Comparison of ENCODE assay signal across 30 mouse cellular contexts in genomic region chr5:23792726-23793125, GRCm38 (mm10). TPM values are rescaled to one million over a fixed set of nuclear protein-coding genes. Genes with fewer than 3 reads are reported as not detected.
A peak's percentile ranks its signal among the peaks of the same experiment; 100 is the strongest.
DNase-seq lines count a peak whose midpoint lies in the region; ATAC-seq lines count a peak whose summit lies in the region.
"Had no signal": no experiment of that assay in that cellular context is flagged by ENCODE, and none has a peak within 500 bp of the region (broad histone marks: within the 10 kb centered on the region; RNA-seq: fewer than 3 reads in every experiment).

No protein-coding gene starts in this region.

- H3K9me3 ChIP-seq in hindbrain, embryonic 13.5 days = no peaks in the 10 kb centered on the region
- no peaks in the 10 kb centered on the region for H3K9me3 ChIP-seq in hindbrain, embryonic 12.5 days (replicated peaks)
- H3K9me3 ChIP-seq: embryonic facial prominence, embryonic 15.5 days; forebrain, embryonic 12.5 days; G1E; heart, embryonic 10.5 days; heart, embryonic 13.5 days; intestine, embryonic 15.5 days had no signal

- H3K9ac ChIP-seq in hindbrain, embryonic 13.5 days = peak overlapping the region; percentile 24; the same call in 1 of the 2 replicates
- no peak overlapping the region for H3K9ac ChIP-seq in hindbrain, embryonic 12.5 days
- H3K9ac ChIP-seq: embryonic facial prominence, embryonic 15.5 days; forebrain, embryonic 12.5 days; heart, embryonic 13.5 days; intestine, embryonic 15.5 days had no signal

- DNase-seq in 416B (ENCODE audit: low read depth) (peak; percentile 25), NIH3T3 (ENCODE audit: low read depth) (peak; percentile 60)
- DNase-seq in frontal cortex, postnatal 10 days (ENCODE audit: low spot score in 2 of 2) = no peak
- DNase-seq in gastrocnemius, adult 18-20 months (ENCODE audit: low spot score) = no peak
- DNase-seq: adrenal gland, postnatal 10 days; adrenal gland, postnatal 36 days; B cell, adult 2 months; cerebellum, adult 11 months; cerebellum, adult 2 months; cerebellum, adult 9-11 months; cerebellum, postnatal 36 days; embryo, embryonic 11 days; gastrocnemius, postnatal 25 days; heart, adult 2 months; heart, postnatal 14 days; heart, postnatal 4 days; kidney, adult 11 months; kidney, adult 8-10 months had no signal

- peaks cover 24% of the 10 kb centered on the region for H3K36me3 ChIP-seq in hindbrain, embryonic 13.5 days
- peaks cover 29% of the 10 kb centered on the region for H3K36me3 ChIP-seq in hindbrain, embryonic 12.5 days

- no peaks in the 10 kb centered on the region for H3K27me3 ChIP-seq in hindbrain, embryonic 13.5 days
- H3K27me3 ChIP-seq in hindbrain, embryonic 12.5 days = no peaks in the 10 kb centered on the region
- H3K27me3 ChIP-seq: CH12.LX; embryonic facial prominence, embryonic 15.5 days; forebrain, embryonic 12.5 days; heart, embryonic 13.5 days; intestine, embryonic 15.5 days had no signal

- WGBS in hindbrain, embryonic 13.5 days = 91% methylated on average over 2 of the region's 2 CpGs
- WGBS in hindbrain, embryonic 12.5 days = 84% methylated on average over 2 of the region's 2 CpGs

- no peak overlapping the region for H3K4me3 ChIP-seq in hindbrain, embryonic 13.5 days
- no peak overlapping the region for H3K4me3 ChIP-seq in hindbrain, embryonic 12.5 days
- H3K4me3 ChIP-seq: embryonic facial prominence, embryonic 15.5 days; forebrain, embryonic 12.5 days; heart, adult 2 months; heart, embryonic 10.5 days; heart, embryonic 13.5 days; intestine, embryonic 15.5 days had no signal

- no peak overlapping the region for H3K4me2 ChIP-seq in hindbrain, embryonic 13.5 days
- no peak overlapping the region for H3K4me2 ChIP-seq in hindbrain, embryonic 12.5 days (replicated peaks)
- H3K4me2 ChIP-seq: embryonic facial prominence, embryonic 15.5 days; forebrain, embryonic 12.5 days; heart, embryonic 13.5 days; intestine, embryonic 15.5 days had no signal

- H3K4me1 ChIP-seq in hindbrain, embryonic 13.5 days (replicated peaks) = peaks cover 8% of the 10 kb centered on the region
- peaks cover 7% of the 10 kb centered on the region for H3K4me1 ChIP-seq in hindbrain, embryonic 12.5 days

- ATAC-seq in hindbrain, embryonic 13.5 days (ENCODE audit: low FRiP score) = no peak
- no peak for ATAC-seq in hindbrain, embryonic 12.5 days (ENCODE audit: low FRiP score)
- ATAC-seq: activated CD4-positive, CD25-positive, alpha-beta regulatory T cell, adult 4 months; forebrain, embryonic 16.5 days; hindbrain, embryonic 16.5 days; intestine, embryonic 15.5 days had no signal

- no peak overlapping the region for H3K27ac ChIP-seq in hindbrain, embryonic 13.5 days
- H3K27ac ChIP-seq in hindbrain, embryonic 12.5 days = no peak overlapping the region
- H3K27ac ChIP-seq: embryonic facial prominence, embryonic 15.5 days; forebrain, embryonic 12.5 days; heart, adult 2 months; heart, embryonic 10.5 days; heart, embryonic 13.5 days; intestine, embryonic 15.5 days had no signal

RNA-seq across cellular contexts. Expression of gene Rint1, which starts 5.2 kb away (rescaled TPM):
- polyA plus RNA-seq in hindbrain, embryonic 13.5 days (2015; fragmentation: Nextera tagmentation; extraction: Ambion mirVana) = 33.5 and 37.8 TPM in 2 replicates
- polyA plus RNA-seq in hindbrain, embryonic 12.5 days (2016; fragmentation: Nextera tagmentation; extraction: Ambion mirVana) = 39.6 and 40.1 TPM in 2 replicates
- 1 to 10 TPM; 6.9 to 8.9 TPM for total RNA-seq in gastrocnemius, adult 18-20 months (2021)

RNA-seq across cellular contexts. Expression of gene Pus7, which starts 9.2 kb away (rescaled TPM):
- polyA plus RNA-seq in hindbrain, embryonic 13.5 days (2015; fragmentation: Nextera tagmentation; extraction: Ambion mirVana) = 15.8 and 16.2 TPM in 2 replicates
- 24.1 and 25.6 TPM in 2 replicates for polyA plus RNA-seq in hindbrain, embryonic 12.5 days (2016; fragmentation: Nextera tagmentation; extraction: Ambion mirVana)
- total RNA-seq in gastrocnemius, adult 18-20 months (2021) = 10 to 100 TPM; 11.3 to 12.5 TPM

RNA-seq across cellular contexts. Expression of gene Tomm7, which starts 51.2 kb away (rescaled TPM):
- polyA plus RNA-seq in hindbrain, embryonic 13.5 days (2015; fragmentation: Nextera tagmentation; extraction: Ambion mirVana) = 98.1 and 110 TPM in 2 replicates
- 91.8 and 104 TPM in 2 replicates for polyA plus RNA-seq in hindbrain, embryonic 12.5 days (2016; fragmentation: Nextera tagmentation; extraction: Ambion mirVana)
- total RNA-seq in gastrocnemius, adult 18-20 months (2021) = 10 to 100 TPM; 60.4 to 70.0 TPM

Comparison
In these comparisons a context has a peak if more than half of its experiments do, and no peak if none do; other contexts are left out.
1. DNase-seq: peak in 416B (single experiment) and NIH3T3 (single experiment); none in frontal cortex, postnatal 10 days (0 of 2) and gastrocnemius, adult 18-20 months (single experiment).